Mouse (Mus musculus) spleen, adult 2 months (tissue): ENCODE data around the gene Itga2b.

Experiments
- CTCF ChIP-seq: fragments of 200-500 bp; IDR thresholded peaks from 2 replicates; pipeline ENCODE4 v1.5.1; 2011; ENCODE audit warnings: mild to moderate bottlenecking, inconsistent platforms; ENCODE audit not compliant: insufficient read depth, insufficient read length, insufficient replicate concordance; ENCODE audit errors: extremely low read depth
- POLR2A ChIP-seq: fragments of 200-500 bp; IDR thresholded peaks from 2 replicates; pipeline ENCODE4 v1.6.1; 2011; ENCODE audit warnings: low read depth, low read length, inconsistent platforms

DNA sequence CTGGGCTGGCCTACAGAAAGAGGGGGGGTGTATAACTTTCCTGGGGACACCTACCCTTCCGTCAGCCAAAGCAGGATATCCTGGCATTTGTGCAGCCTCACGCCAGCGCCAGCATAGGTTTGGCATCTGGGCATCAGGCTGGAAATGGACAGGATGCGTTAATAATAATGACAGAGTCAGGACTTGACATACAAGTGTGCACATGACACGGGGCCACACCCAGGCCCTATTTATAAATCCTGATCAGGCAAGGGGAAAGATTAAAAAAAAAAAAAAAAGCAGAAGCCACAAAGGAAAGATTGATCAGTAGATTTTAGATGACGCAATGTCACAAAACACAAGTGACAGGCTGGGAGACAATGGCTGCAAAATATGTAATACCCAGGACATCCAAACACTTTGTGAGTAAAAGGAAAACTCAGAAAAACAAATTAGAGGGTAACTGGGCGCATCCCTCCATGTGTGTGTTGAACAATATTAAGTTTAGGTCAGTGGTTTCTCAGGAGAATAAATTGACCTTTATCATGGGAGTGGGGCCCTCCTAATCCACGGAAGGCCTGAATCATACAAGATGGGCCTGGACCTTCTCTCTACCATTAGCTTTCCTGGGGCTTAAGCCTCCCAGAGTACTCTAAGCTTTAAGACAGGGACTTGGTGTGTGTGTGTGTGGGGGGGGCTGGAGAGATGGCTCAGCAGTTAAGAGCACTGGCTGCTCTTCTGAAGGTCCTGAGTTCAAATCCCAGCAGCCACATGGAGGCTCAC is 44.2 kb downstream of the Itga2b start:
- TF ChIP-seq CTCF (no peak), POLR2A (no peak)
